Mouse (Mus musculus): ENCODE measurements at regions not wholly inside any gene's neighbourhood (a gene's known extent, or its start where the extent isn't known, plus 50 kb on each side); places are given as distances from the start of the nearest gene placed in this dataset.

- TF ChIP-seq MAFK (IDR thresholded peaks at IDR 0.05; ENCODE audit: insufficient read depth, low read depth, low read length) (no peak), ZC3H11A (IDR thresholded peaks at IDR 0.05; ENCODE audit: borderline replicate concordance, low read depth, low read length) (no peak), ZNF384 (IDR thresholded peaks at IDR 0.05; ENCODE audit: low read depth, low read length) (no peak), HCFC1 (IDR thresholded peaks at IDR 0.05; ENCODE audit: borderline replicate concordance, insufficient read depth, low read length) (no peak)
These were observed 111.5 kb upstream of the Dpp10 start for GRCm38 (mm10) chr1:124156832-124157231.
